Mouse (Mus musculus) midbrain, postnatal 0 days (tissue): ENCODE data around the gene Krtap1-4. TPM values are rescaled to one million over a fixed set of nuclear protein-coding genes. Genes with fewer than 3 reads are reported as not detected.

Source experiments
- ATAC-seq: fragments of 200-750 bp; cut with Nextera tagmentation; 2 replicates; pipeline ENCODE4 v1.8.0; 2017; ENCODE audit warnings: moderate number of reproducible peaks, mild to moderate bottlenecking, moderate TSS enrichment, moderate library complexity; ENCODE audit not compliant: low FRiP score
- DNase-seq: peaks from one replicate; pipeline ENCODE4 v3.0.0-alpha.2; 2015; ENCODE audit warnings: low spot score
- H3K27ac ChIP-seq: fragments of 300-500 bp; sonication (generic); 2 replicates; pipeline ENCODE4 v1.5.1; 2014; ENCODE audit warnings: low read depth, mild to moderate bottlenecking, low read length, mixed read lengths
- H3K27me3 ChIP-seq: fragments of 300-500 bp; sonication (generic); 2 replicates; pipeline ENCODE4 v1.6.1; 2014; ENCODE audit warnings: low read length, control low read depth, mixed read lengths; ENCODE audit not compliant: insufficient read depth
- H3K36me3 ChIP-seq: fragments of 300-500 bp; sonication (generic); 2 replicates; pipeline ENCODE4 v1.6.1; 2014; ENCODE audit warnings: low read length, control low read depth, mixed read lengths; ENCODE audit not compliant: insufficient read depth
- H3K4me1 ChIP-seq: fragments of 300-500 bp; sonication (generic); 2 replicates; pipeline ENCODE4 v1.6.1; 2014; ENCODE audit warnings: mild to moderate bottlenecking, control low read depth, antibody characterized with exemption, low read length, mixed read lengths; ENCODE audit not compliant: insufficient read depth
- H3K4me2 ChIP-seq: fragments of 300-500 bp; sonication (generic); 2 replicates; pipeline ENCODE4 v1.6.1; 2014; ENCODE audit warnings: low read depth, mild to moderate bottlenecking, low read length, mixed read lengths; ENCODE audit not compliant: poor library complexity, severe bottlenecking
- H3K4me3 ChIP-seq: fragments of 300-500 bp; sonication (generic); 2 replicates; pipeline ENCODE4 v1.5.1; 2014; ENCODE audit warnings: low read depth, mild to moderate bottlenecking, low read length, moderate library complexity
- H3K9ac ChIP-seq: fragments of 300-500 bp; sonication (generic); replicated peaks from 2 replicates; pipeline ENCODE4 v1.6.1; 2014; ENCODE audit warnings: mild to moderate bottlenecking, low read length, moderate library complexity, mixed read lengths; ENCODE audit not compliant: poor library complexity, severe bottlenecking
- H3K9me3 ChIP-seq: fragments of 300-500 bp; sonication (generic); 2 replicates; pipeline ENCODE4 v1.6.1; 2016; ENCODE audit warnings: low read length, control low read depth
- CTCF ChIP-seq: IDR thresholded peaks from 2 replicates; pipeline ENCODE4 v1.5.1; 2016; ENCODE audit warnings: antibody characterized with exemption, mild to moderate bottlenecking
- WGBS: fragments of 180-500 bp; shearing (Covaris S2); extraction: QIAGEN DNeasy Blood & Tissue Kit; methylation state at CpG from one replicate; pipeline ENCODE4 v1.1.7; 2014; 5-methylcytosine and 5-hydroxymethylcytosine counted together
- polyA plus RNA-seq: library from polyadenylated mRNA; unstranded; fragments of >200 nt; fragmentation: Nextera tagmentation; extraction: Ambion mirVana; gene quantifications from 2 replicates; pipeline ENCODE4 v1.2.1, GENCODE M21; 2015
- total RNA-seq: library from RNA; depleted of rRNA; stranded (reverse); fragments of >200 nt; gene quantifications from 2 replicates; pipeline ENCODE4 v1.2.3, GENCODE M21; 2014

Gene Krtap1-4
- total and polyA plus RNA-seq, 2 experiments from 2014 or later = not detected

- no peaks in the 10 kb centered on the region for H3K4me1 ChIP-seq
- H3K36me3 ChIP-seq = no peaks in the 10 kb centered on the region
- no peaks in the 10 kb centered on the region for H3K27me3 ChIP-seq
- H3K9me3 ChIP-seq = no peaks in the 10 kb centered on the region
- TF ChIP-seq CTCF = no peak
- no peak for DNase-seq
- H3K9ac ChIP-seq = no peak within 1 kb of the TSS
- no peak for ATAC-seq
- no peak within 1 kb of the TSS for H3K27ac ChIP-seq
- no peak within 1 kb of the TSS for H3K4me3 ChIP-seq
- no peak within 1 kb of the TSS for H3K4me2 ChIP-seq
- 90% methylated on average over 9 of the region's 9 CpGs for WGBS
Observed at GRCm38 (mm10) chr11:99559366-99559765, 24.1 kb downstream of the Krtap1-4 start, which contains the start of gene Gm11939. Gene Gm11939, minus strand, starts transcription at chr11:99559466.

GRCm38 (mm10) chr11:99557976-99558745 is 25.3 kb downstream of the Krtap1-4 start:
- Histone ChIP-seq H3K27ac (no peak overlapping the region), H3K4me3 (no peak overlapping the region), H3K36me3 (no peaks in the 10 kb centered on the region), H3K4me2 (no peak overlapping the region), H3K27me3 (no peaks in the 10 kb centered on the region), H3K9me3 (no peaks in the 10 kb centered on the region), H3K4me1 (no peaks in the 10 kb centered on the region), H3K9ac (no peak overlapping the region)
- WGBS = 85% methylated on average over 3 of the region's 3 CpGs
- DNase-seq = no peak
- ATAC-seq = no peak
- TF ChIP-seq CTCF = no peak

- H3K27me3 ChIP-seq = no peaks in the 10 kb centered on the region
- no peaks in the 10 kb centered on the region for H3K4me1 ChIP-seq
- no peak for TF ChIP-seq CTCF
- no peak within 1 kb of the TSS for H3K4me3 ChIP-seq
- H3K9ac ChIP-seq = no peak within 1 kb of the TSS
- no peak for DNase-seq
- no peak for ATAC-seq
- H3K4me2 ChIP-seq = no peak within 1 kb of the TSS
- no peaks in the 10 kb centered on the region for H3K9me3 ChIP-seq
- H3K27ac ChIP-seq = no peak within 1 kb of the TSS
- 90% methylated on average over 2 of the region's 2 CpGs for WGBS
- H3K36me3 ChIP-seq = no peaks in the 10 kb centered on the region
Observed at GRCm38 (mm10) chr11:99556753-99557152, 26.7 kb downstream of the Krtap1-4 start, which contains the start of gene Krtap3-2. Gene Krtap3-2, minus strand, starts transcription at chr11:99556853.

- no peaks in the 10 kb centered on the region for H3K36me3 ChIP-seq
- H3K4me1 ChIP-seq = no peaks in the 10 kb centered on the region
- TF ChIP-seq CTCF = no peak
- no peak for ATAC-seq
- no peak overlapping the region for H3K9ac ChIP-seq
- H3K9me3 ChIP-seq = no peaks in the 10 kb centered on the region
- no peak overlapping the region for H3K4me3 ChIP-seq
- no peaks in the 10 kb centered on the region for H3K27me3 ChIP-seq
- no peak overlapping the region for H3K27ac ChIP-seq
- WGBS = 86% methylated on average over 2 of the region's 2 CpGs
- no peak for DNase-seq
- H3K4me2 ChIP-seq = no peak overlapping the region
Observed at GRCm38 (mm10) chr11:99556195-99556594, 27.3 kb downstream of the Krtap1-4 start.

GRCm38 (mm10) chr11:99550765-99551164 is 32.7 kb downstream of the Krtap1-4 start, which contains the start of gene Krtap3-3:
Gene Krtap3-3, minus strand, starts transcription at chr11:99550865.
- 82% methylated on average over 3 of the region's 4 CpGs for WGBS
- TF ChIP-seq CTCF = no peak
- ATAC-seq = no peak

GRCm38 (mm10) chr11:99547892-99548291 is 35.6 kb downstream of the Krtap1-4 start:
- ATAC-seq (no peak), DNase-seq (no peak)
- Histone ChIP-seq H3K36me3 (no peaks in the 10 kb centered on the region), H3K4me2 (no peak overlapping the region), H3K9ac (no peak overlapping the region), H3K9me3 (no peaks in the 10 kb centered on the region), H3K4me1 (no peaks in the 10 kb centered on the region), H3K4me3 (no peak overlapping the region), H3K27ac (no peak overlapping the region), H3K27me3 (no peaks in the 10 kb centered on the region)
- no peak for TF ChIP-seq CTCF

More at GRCm38 (mm10) chr11:99550765-99551164, 32.7 kb downstream of the Krtap1-4 start, which contains the start of gene Krtap3-3:
- Histone ChIP-seq H3K4me2 (no peak within 1 kb of the TSS), H3K9me3 (no peaks in the 10 kb centered on the region), H3K36me3 (no peaks in the 10 kb centered on the region), H3K27me3 (no peaks in the 10 kb centered on the region), H3K9ac (no peak within 1 kb of the TSS), H3K4me3 (no peak within 1 kb of the TSS), H3K27ac (no peak within 1 kb of the TSS), H3K4me1 (no peaks in the 10 kb centered on the region)
- DNase-seq = no peak
